Mouse (Mus musculus) midbrain, embryonic 11.5 days (tissue): ENCODE measurements at regions not wholly inside any gene's neighbourhood (a gene's known extent, or its start where the extent isn't known, plus 50 kb on each side); places are given as distances from the start of the nearest gene placed in this dataset.
A peak's percentile ranks its signal among the peaks of the same experiment; 100 is the strongest.

Experiments
- ATAC-seq: fragments of 200-750 bp; cut with Nextera tagmentation; 2 replicates; pipeline ENCODE4 v1.8.0; 2017; ENCODE audit warnings: moderate TSS enrichment, moderate library complexity; ENCODE audit not compliant: low FRiP score
- DNase-seq: peaks from one replicate; pipeline ENCODE4 v3.0.0; 2015; ENCODE audit warnings: low spot score; ENCODE audit errors: missing footprints
- H3K27ac ChIP-seq: fragments of 300-500 bp; sonication (generic); 2 replicates; pipeline ENCODE4 v1.5.1; 2014; ENCODE audit warnings: low read depth, low read length
- H3K27me3 ChIP-seq: fragments of 300-500 bp; sonication (generic); 2 replicates; pipeline ENCODE4 v1.6.1; 2014; ENCODE audit warnings: mild to moderate bottlenecking, low read length, moderate library complexity, mixed read lengths; ENCODE audit not compliant: control insufficient read depth, insufficient read depth
- H3K36me3 ChIP-seq: fragments of 300-500 bp; sonication (generic); 2 replicates; pipeline ENCODE4 v1.6.1; 2014; ENCODE audit warnings: mild to moderate bottlenecking, low read length, moderate library complexity, mixed read lengths; ENCODE audit not compliant: control insufficient read depth, insufficient read depth
- H3K4me1 ChIP-seq: fragments of 300-500 bp; sonication (generic); 2 replicates; pipeline ENCODE4 v1.6.1; 2014; ENCODE audit warnings: low read length; ENCODE audit not compliant: control insufficient read depth, insufficient read depth
- H3K4me2 ChIP-seq: fragments of 300-500 bp; sonication (generic); 2 replicates; pipeline ENCODE4 v1.6.1; 2014; ENCODE audit warnings: mild to moderate bottlenecking, moderate library complexity
- H3K4me3 ChIP-seq: fragments of 300-500 bp; sonication (generic); 2 replicates; pipeline ENCODE4 v1.5.1; 2014; ENCODE audit warnings: low read depth, low read length
- H3K9ac ChIP-seq: fragments of 300-500 bp; sonication (generic); 2 replicates; pipeline ENCODE4 v1.6.1; 2014; ENCODE audit warnings: low read length
- H3K9me3 ChIP-seq: fragments of 300-500 bp; sonication (generic); 2 replicates; pipeline ENCODE4 v1.6.1; 2016; ENCODE audit warnings: low read length; ENCODE audit not compliant: control insufficient read depth
- WGBS: fragments of 180-500 bp; shearing (Covaris S2); extraction: QIAGEN DNeasy Blood & Tissue Kit; methylation state at CpG from one replicate; pipeline ENCODE4 v1.1.7; 2014; 5-methylcytosine and 5-hydroxymethylcytosine counted together

- no peak overlapping the region for H3K4me2 ChIP-seq
- H3K36me3 ChIP-seq, result no peaks in the 10 kb centered on the region
- WGBS, result 79% methylated on average over 3 of the region's 3 CpGs
These were observed 891.4 kb downstream of the Slitrk1 start for GRCm38 (mm10) chr14:108022551-108022950.

GRCm38 (mm10) chr14:108022066-108022465 lies 891.9 kb downstream of the Slitrk1 start:
- ATAC-seq (no peak), DNase-seq (peak; percentile 68)

More at GRCm38 (mm10) chr14:108022551-108022950, 891.4 kb downstream of the Slitrk1 start:
- H3K9ac ChIP-seq, result no peak overlapping the region
- H3K4me3 ChIP-seq, result no peak overlapping the region
- no peaks in the 10 kb centered on the region for H3K9me3 ChIP-seq
- no peaks in the 10 kb centered on the region for H3K27me3 ChIP-seq
- no peaks in the 10 kb centered on the region for H3K4me1 ChIP-seq
- H3K27ac ChIP-seq, result no peak overlapping the region
- peak; percentile 67 for DNase-seq
- ATAC-seq, result no peak

GRCm38 (mm10) chr14:108021331-108021730 lies 892.6 kb downstream of the Slitrk1 start:
- Histone ChIP-seq H3K4me2 (no peak overlapping the region), H3K4me1 (no peaks in the 10 kb centered on the region), H3K36me3 (no peaks in the 10 kb centered on the region), H3K9ac (no peak overlapping the region), H3K4me3 (no peak overlapping the region), H3K27me3 (no peaks in the 10 kb centered on the region), H3K27ac (no peak overlapping the region), H3K9me3 (no peaks in the 10 kb centered on the region)
- ATAC-seq (no peak), DNase-seq (peak; percentile 28)
- 89% methylated on average over 7 of the region's 7 CpGs for WGBS

More at GRCm38 (mm10) chr14:108022066-108022465, 891.9 kb downstream of the Slitrk1 start:
- H3K4me2 ChIP-seq, result no peak overlapping the region
- H3K9me3 ChIP-seq, result no peaks in the 10 kb centered on the region
- no peak overlapping the region for H3K4me3 ChIP-seq
- H3K9ac ChIP-seq, result no peak overlapping the region
- no peaks in the 10 kb centered on the region for H3K4me1 ChIP-seq
- H3K27ac ChIP-seq, result no peak overlapping the region
- no peaks in the 10 kb centered on the region for H3K36me3 ChIP-seq
- WGBS, result 73% methylated on average over 1 of the region's 1 CpGs
- H3K27me3 ChIP-seq, result no peaks in the 10 kb centered on the region

GRCm38 (mm10) chr14:107987752-107988285 lies 926.1 kb downstream of the Slitrk1 start:
- no peaks in the 10 kb centered on the region for H3K27me3 ChIP-seq
- H3K9ac ChIP-seq, result no peak overlapping the region
- H3K4me2 ChIP-seq, result no peak overlapping the region
- no peaks in the 10 kb centered on the region for H3K4me1 ChIP-seq
- no peaks in the 10 kb centered on the region for H3K9me3 ChIP-seq
- ATAC-seq (no peak), DNase-seq (no peak)
- H3K27ac ChIP-seq, result no peak overlapping the region
- no peak overlapping the region for H3K4me3 ChIP-seq
- no peaks in the 10 kb centered on the region for H3K36me3 ChIP-seq

GRCm38 (mm10) chr14:107978141-107978540 lies 935.8 kb downstream of the Slitrk1 start:
- no peaks in the 10 kb centered on the region for H3K9me3 ChIP-seq
- 82% methylated on average over 3 of the region's 3 CpGs for WGBS
- no peaks in the 10 kb centered on the region for H3K4me1 ChIP-seq
- no peak overlapping the region for H3K9ac ChIP-seq
- no peak for ATAC-seq
- DNase-seq, result no peak
- no peak overlapping the region for H3K4me2 ChIP-seq
- no peaks in the 10 kb centered on the region for H3K27me3 ChIP-seq
- no peak overlapping the region for H3K4me3 ChIP-seq
- no peak overlapping the region for H3K27ac ChIP-seq
- no peaks in the 10 kb centered on the region for H3K36me3 ChIP-seq

GRCm38 (mm10) chr14:107952076-107952475 lies 961.9 kb downstream of the Slitrk1 start:
- no peak overlapping the region for H3K4me2 ChIP-seq
- DNase-seq (no peak), ATAC-seq (no peak)
- no peaks in the 10 kb centered on the region for H3K36me3 ChIP-seq
- no peak overlapping the region for H3K4me3 ChIP-seq
- no peak overlapping the region for H3K27ac ChIP-seq
- H3K27me3 ChIP-seq, result no peaks in the 10 kb centered on the region
- H3K4me1 ChIP-seq, result no peaks in the 10 kb centered on the region
- no peak overlapping the region for H3K9ac ChIP-seq
- 79% methylated on average over 1 of the region's 1 CpGs for WGBS
- no peaks in the 10 kb centered on the region for H3K9me3 ChIP-seq

- H3K9me3 ChIP-seq, result no peaks in the 10 kb centered on the region
- H3K4me3 ChIP-seq, result no peak overlapping the region
- no peaks in the 10 kb centered on the region for H3K36me3 ChIP-seq
- ATAC-seq (no peak), DNase-seq (no peak)
- no peak overlapping the region for H3K27ac ChIP-seq
- no peaks in the 10 kb centered on the region for H3K27me3 ChIP-seq
- H3K4me1 ChIP-seq, result no peaks in the 10 kb centered on the region
- no peak overlapping the region for H3K9ac ChIP-seq
- H3K4me2 ChIP-seq, result no peak overlapping the region
These were observed 1010.2 kb downstream of the Slitrk1 start for GRCm38 (mm10) chr14:107903717-107904116.

- H3K9ac ChIP-seq, result no peak overlapping the region
- no peaks in the 10 kb centered on the region for H3K27me3 ChIP-seq
- no peak for ATAC-seq
- DNase-seq, result no peak
- no peaks in the 10 kb centered on the region for H3K36me3 ChIP-seq
- no peak overlapping the region for H3K4me3 ChIP-seq
- H3K4me1 ChIP-seq, result no peaks in the 10 kb centered on the region
- H3K9me3 ChIP-seq, result no peaks in the 10 kb centered on the region
- H3K27ac ChIP-seq, result no peak overlapping the region
- 81% methylated on average over 1 of the region's 1 CpGs for WGBS
- H3K4me2 ChIP-seq, result no peak overlapping the region
These were observed 1012.1 kb downstream of the Slitrk1 start for GRCm38 (mm10) chr14:107901823-107902222.

GRCm38 (mm10) chr14:107860895-107861294 lies 1053.1 kb downstream of the Slitrk1 start:
- peak; percentile 57; the same call in 1 of the 2 replicates for ATAC-seq
- H3K4me2 ChIP-seq, result no peak overlapping the region
- H3K4me3 ChIP-seq, result no peak overlapping the region

More at GRCm38 (mm10) chr14:107860895-107861294, 1053.1 kb downstream of the Slitrk1 start:
- no peak for DNase-seq
- Histone ChIP-seq H3K36me3 (no peaks in the 10 kb centered on the region), H3K27me3 (no peaks in the 10 kb centered on the region), H3K4me1 (no peaks in the 10 kb centered on the region), H3K27ac (no peak overlapping the region), H3K9ac (no peak overlapping the region), H3K9me3 (no peaks in the 10 kb centered on the region)
